Mouse (Mus musculus): ENCODE measurements around the gene Galnt17. TPM values are rescaled to one million over a fixed set of nuclear protein-coding genes. Genes with fewer than 3 reads are reported as not detected.

Gene Galnt17
- polyA plus RNA-seq (2014; fragmentation: Nextera tagmentation; extraction: Ambion mirVana) = 1.9 and 2.0 TPM in 2 replicates

GRCm38 (mm10) chr5:131308397-131308796, at the start of gene Galnt17:
TSS of gene Galnt17 (minus strand) at chr5:131308497.
- DNase-seq (ENCODE audit: low spot score) (peak; percentile 5), ATAC-seq (ENCODE audit: low FRiP score) (no peak)
- peak within 1 kb of the TSS; percentile 65 for H3K9ac ChIP-seq (ENCODE audit: low read depth, low read length)
- peak within 1 kb of the TSS; percentile 57 for H3K4me3 ChIP-seq (ENCODE audit: low read depth, low read length)
- H3K9me3 ChIP-seq (ENCODE audit: control insufficient read depth, low read length) = no peaks in the 10 kb centered on the region
- H3K27ac ChIP-seq (ENCODE audit: low read depth, low read length) = peak within 1 kb of the TSS; percentile 56
- H3K4me2 ChIP-seq (replicated peaks; ENCODE audit: low read depth, low read length) = peak within 1 kb of the TSS; percentile 97
- no peaks in the 10 kb centered on the region for H3K36me3 ChIP-seq (ENCODE audit: control insufficient read depth, insufficient read depth, low read length)
- peaks cover 19% of the 10 kb centered on the region for H3K27me3 ChIP-seq (ENCODE audit: control insufficient read depth, insufficient read depth, low read length)
- H3K4me1 ChIP-seq (replicated peaks; ENCODE audit: control insufficient read depth, insufficient read depth, low read length) = peaks cover 3% of the 10 kb centered on the region; the same call in 1 of the 2 replicates
- 55% methylated on average over 3 of the region's 3 CpGs for WGBS

- Histone ChIP-seq H3K4me2 (replicated peaks; ENCODE audit: low read depth, low read length) (no peak overlapping the region), H3K27ac (ENCODE audit: low read depth, low read length) (no peak overlapping the region), H3K9ac (ENCODE audit: low read depth, low read length) (no peak overlapping the region), H3K27me3 (ENCODE audit: control insufficient read depth, insufficient read depth, low read length) (no peaks in the 10 kb centered on the region), H3K9me3 (ENCODE audit: control insufficient read depth, low read length) (no peaks in the 10 kb centered on the region), H3K4me1 (replicated peaks; ENCODE audit: control insufficient read depth, insufficient read depth, low read length) (no peaks in the 10 kb centered on the region), H3K36me3 (ENCODE audit: control insufficient read depth, insufficient read depth, low read length) (no peaks in the 10 kb centered on the region), H3K4me3 (ENCODE audit: low read depth, low read length) (no peak overlapping the region)
- DNase-seq (ENCODE audit: low spot score) = no peak
- WGBS = 74% methylated on average over 8 of the region's 8 CpGs
- ATAC-seq (ENCODE audit: low FRiP score) = no peak
Observed at GRCm38 (mm10) chr5:131334536-131334935, 26.2 kb upstream of the Galnt17 start.

GRCm38 (mm10) chr5:131321286-131321685, 13.0 kb upstream of the Galnt17 start:
- Histone ChIP-seq H3K9me3 (ENCODE audit: control insufficient read depth, low read length) (no peaks in the 10 kb centered on the region), H3K27ac (ENCODE audit: low read depth, low read length) (no peak overlapping the region), H3K9ac (ENCODE audit: low read depth, low read length) (no peak overlapping the region), H3K4me1 (replicated peaks; ENCODE audit: control insufficient read depth, insufficient read depth, low read length) (no peaks in the 10 kb centered on the region), H3K36me3 (ENCODE audit: control insufficient read depth, insufficient read depth, low read length) (no peaks in the 10 kb centered on the region), H3K4me2 (replicated peaks; ENCODE audit: low read depth, low read length) (no peak overlapping the region), H3K27me3 (ENCODE audit: control insufficient read depth, insufficient read depth, low read length) (no peaks in the 10 kb centered on the region), H3K4me3 (ENCODE audit: low read depth, low read length) (no peak overlapping the region)
- no peak for DNase-seq (ENCODE audit: low spot score)
- 80% methylated on average over 3 of the region's 3 CpGs for WGBS
- no peak for ATAC-seq (ENCODE audit: low FRiP score)

- no peaks in the 10 kb centered on the region for H3K36me3 ChIP-seq (ENCODE audit: control insufficient read depth, insufficient read depth, low read length)
- no peaks in the 10 kb centered on the region for H3K27me3 ChIP-seq (ENCODE audit: control insufficient read depth, insufficient read depth, low read length)
- 64% methylated on average over 3 of the region's 3 CpGs for whole genome bisulfite sequencing
- H3K4me3 ChIP-seq (ENCODE audit: low read depth, low read length) = no peak overlapping the region
- H3K27ac ChIP-seq (ENCODE audit: low read depth, low read length) = no peak overlapping the region
- no peaks in the 10 kb centered on the region for H3K4me1 ChIP-seq (replicated peaks; ENCODE audit: control insufficient read depth, insufficient read depth, low read length)
- DNase-seq (ENCODE audit: low spot score) (no peak), ATAC-seq (ENCODE audit: low FRiP score) (no peak)
- no peak overlapping the region for H3K9ac ChIP-seq (ENCODE audit: low read depth, low read length)
- no peak overlapping the region for H3K4me2 ChIP-seq (replicated peaks; ENCODE audit: low read depth, low read length)
- H3K9me3 ChIP-seq (ENCODE audit: control insufficient read depth, low read length) = no peaks in the 10 kb centered on the region
Observed at GRCm38 (mm10) chr5:131319605-131320004, 11.3 kb upstream of the Galnt17 start.

GRCm38 (mm10) chr5:131319141-131319540, 10.8 kb upstream of the Galnt17 start:
- Histone ChIP-seq H3K27me3 (ENCODE audit: control insufficient read depth, insufficient read depth, low read length) (no peaks in the 10 kb centered on the region), H3K27ac (ENCODE audit: low read depth, low read length) (no peak overlapping the region), H3K4me3 (ENCODE audit: low read depth, low read length) (no peak overlapping the region), H3K9me3 (ENCODE audit: control insufficient read depth, low read length) (no peaks in the 10 kb centered on the region), H3K36me3 (ENCODE audit: control insufficient read depth, insufficient read depth, low read length) (no peaks in the 10 kb centered on the region), H3K4me1 (replicated peaks; ENCODE audit: control insufficient read depth, insufficient read depth, low read length) (no peaks in the 10 kb centered on the region), H3K4me2 (replicated peaks; ENCODE audit: low read depth, low read length) (no peak overlapping the region), H3K9ac (ENCODE audit: low read depth, low read length) (no peak overlapping the region)
- no peak for DNase-seq (ENCODE audit: low spot score)
- no peak for ATAC-seq (ENCODE audit: low FRiP score)
- 51% methylated on average over 2 of the region's 2 CpGs for WGBS

GRCm38 (mm10) chr5:131315016-131315415, 6.7 kb upstream of the Galnt17 start:
- no peak overlapping the region for H3K27ac ChIP-seq (ENCODE audit: low read depth, low read length)
- WGBS = 85% methylated on average over 4 of the region's 4 CpGs

GRCm38 (mm10) chr5:131307656-131308151, 593 bp downstream of the Galnt17 start:
- WGBS = under 1% methylated on average over 34 of the region's 36 CpGs
- peaks cover 3% of the 10 kb centered on the region; the same call in 1 of the 2 replicates for H3K4me1 ChIP-seq (replicated peaks; ENCODE audit: control insufficient read depth, insufficient read depth, low read length)
- H3K27me3 ChIP-seq (ENCODE audit: control insufficient read depth, insufficient read depth, low read length) = peaks cover 19% of the 10 kb centered on the region

More at GRCm38 (mm10) chr5:131315016-131315415, 6.7 kb upstream of the Galnt17 start:
- Histone ChIP-seq H3K9ac (ENCODE audit: low read depth, low read length) (no peak overlapping the region), H3K4me2 (replicated peaks; ENCODE audit: low read depth, low read length) (no peak overlapping the region), H3K4me3 (ENCODE audit: low read depth, low read length) (no peak overlapping the region), H3K4me1 (replicated peaks; ENCODE audit: control insufficient read depth, insufficient read depth, low read length) (no peaks in the 10 kb centered on the region), H3K36me3 (ENCODE audit: control insufficient read depth, insufficient read depth, low read length) (no peaks in the 10 kb centered on the region), H3K9me3 (ENCODE audit: control insufficient read depth, low read length) (no peaks in the 10 kb centered on the region), H3K27me3 (ENCODE audit: control insufficient read depth, insufficient read depth, low read length) (no peaks in the 10 kb centered on the region)
- no peak for DNase-seq (ENCODE audit: low spot score)
- no peak for ATAC-seq (ENCODE audit: low FRiP score)

GRCm38 (mm10) chr5:131306908-131307655, 1.2 kb downstream of the Galnt17 start:
- DNase-seq (ENCODE audit: low spot score) (peak; percentile 67), ATAC-seq (ENCODE audit: low FRiP score) (peak; percentile 75)
- Histone ChIP-seq H3K36me3 (ENCODE audit: control insufficient read depth, insufficient read depth, low read length) (no peaks in the 10 kb centered on the region), H3K9ac (ENCODE audit: low read depth, low read length) (peak overlapping the region; percentile 65), H3K27ac (ENCODE audit: low read depth, low read length) (peak overlapping the region; percentile 56), H3K9me3 (ENCODE audit: control insufficient read depth, low read length) (no peaks in the 10 kb centered on the region), H3K27me3 (ENCODE audit: control insufficient read depth, insufficient read depth, low read length) (peaks cover 19% of the 10 kb centered on the region), H3K4me1 (replicated peaks; ENCODE audit: control insufficient read depth, insufficient read depth, low read length) (peaks cover 3% of the 10 kb centered on the region; the same call in 1 of the 2 replicates), H3K4me3 (ENCODE audit: low read depth, low read length) (peak overlapping the region; percentile 57), H3K4me2 (replicated peaks; ENCODE audit: low read depth, low read length) (peak overlapping the region; percentile 97)
- under 1% methylated on average over 64 of the region's 64 CpGs for WGBS

More at GRCm38 (mm10) chr5:131307656-131308151, 593 bp downstream of the Galnt17 start:
- peak overlapping the region; percentile 97 for H3K4me2 ChIP-seq (replicated peaks; ENCODE audit: low read depth, low read length)
- no peaks in the 10 kb centered on the region for H3K36me3 ChIP-seq (ENCODE audit: control insufficient read depth, insufficient read depth, low read length)
- H3K27ac ChIP-seq (ENCODE audit: low read depth, low read length) = peak overlapping the region; percentile 56
- DNase-seq (ENCODE audit: low spot score) = peak; percentile 90
- peak; percentile 90 for ATAC-seq (ENCODE audit: low FRiP score)
- peak overlapping the region; percentile 65 for H3K9ac ChIP-seq (ENCODE audit: low read depth, low read length)
- no peaks in the 10 kb centered on the region for H3K9me3 ChIP-seq (ENCODE audit: control insufficient read depth, low read length)
- H3K4me3 ChIP-seq (ENCODE audit: low read depth, low read length) = peak overlapping the region; percentile 57
